Mouse (Mus musculus): ENCODE data around the gene Olfr1396.
"Not testable (repeated sequence)": the region's sequence is repeated elsewhere in the genome, so short reads cannot be mapped to it uniquely, and the experiment has no call there.

Olfr1396 gene

GRCm38 (mm10) chr11:49090551-49090950 lies 24.1 kb downstream of the Olfr1396 start:
- no peak for DNase-seq (ENCODE audit: inconsistent age in 2 of 2, low spot score in 1 of 2)

GRCm38 (mm10) chr11:49089735-49090507 lies 24.8 kb downstream of the Olfr1396 start:
- peak in 1 of 2 experiments; percentile 58 for DNase-seq (ENCODE audit: inconsistent age in 2 of 2, low spot score in 1 of 2)

DNA sequence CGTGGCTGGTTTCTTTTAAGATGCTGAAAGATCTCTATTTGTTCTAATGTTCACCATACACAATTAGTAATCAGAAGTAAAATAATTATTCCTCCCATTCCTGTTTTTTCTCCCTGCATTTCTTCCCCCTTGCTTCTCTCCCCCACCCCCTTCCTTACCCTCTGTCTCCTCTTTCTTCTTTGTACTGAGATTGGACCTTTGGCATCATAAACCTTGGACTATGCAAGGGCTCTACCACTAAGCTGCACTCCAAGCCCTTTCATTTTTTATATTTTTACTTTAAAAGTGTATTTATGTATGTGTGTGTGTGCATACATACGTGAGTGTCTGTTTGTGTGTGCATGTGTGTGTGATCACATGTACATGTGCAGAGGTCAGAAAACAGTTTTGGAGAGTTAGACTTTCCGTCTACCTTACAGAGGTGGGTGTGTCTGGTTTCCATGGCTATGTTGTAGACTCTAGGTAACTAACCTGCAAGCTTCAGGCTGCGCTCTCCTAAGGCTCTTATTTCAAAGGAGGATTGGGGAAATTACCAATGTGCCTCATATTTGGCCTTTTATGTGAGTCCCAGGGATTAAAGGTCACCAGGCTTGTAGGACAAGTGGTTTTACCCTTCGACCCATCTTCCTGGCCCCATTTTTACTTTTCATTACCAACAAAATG lies 25.6 kb downstream of the Olfr1396 start:
- DNase-seq (ENCODE audit: inconsistent age in 2 of 2, low spot score in 1 of 2) = no peak

DNA sequence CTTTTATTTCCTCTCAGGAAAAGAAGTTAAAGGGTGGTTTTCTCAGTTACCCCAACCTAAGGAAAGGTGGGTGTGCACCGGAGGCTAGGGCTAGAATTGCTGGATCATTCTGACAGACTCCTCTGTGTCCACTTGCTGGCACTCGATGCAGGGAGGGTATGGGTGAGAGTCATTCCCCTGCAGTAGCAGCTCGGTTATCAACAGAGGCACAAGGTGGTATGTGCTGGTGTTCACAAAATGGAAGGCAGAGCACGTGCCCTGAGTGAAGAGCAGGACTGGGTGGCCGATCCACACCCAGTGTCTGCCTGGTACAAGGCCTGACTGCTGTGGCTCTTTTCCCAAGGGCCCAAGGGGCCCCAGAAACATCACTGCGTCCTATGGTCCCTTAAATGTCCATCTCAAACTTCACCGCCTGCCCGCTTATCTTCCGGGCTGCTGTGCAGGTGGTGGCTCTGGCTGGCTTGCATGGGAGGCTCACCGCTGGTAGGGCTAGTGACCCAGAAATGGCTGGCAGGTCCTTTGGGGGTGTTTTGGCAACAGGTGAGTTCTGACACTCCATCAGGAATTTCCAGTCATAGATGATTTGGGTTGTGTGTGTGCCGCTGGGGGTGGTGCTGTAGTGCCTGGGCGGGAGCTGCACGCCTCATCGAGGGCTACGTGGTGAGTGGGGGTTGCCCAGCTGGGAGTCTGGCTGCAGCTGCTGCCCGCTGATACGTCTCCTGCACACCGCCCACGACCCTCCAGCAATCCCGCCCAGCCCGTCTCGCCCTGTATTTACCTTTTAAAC lies 26.7 kb downstream of the Olfr1396 start:
- peak in 1 of 2 experiments; percentile 35 for DNase-seq (ENCODE audit: inconsistent age in 2 of 2, low spot score in 1 of 2)

DNA sequence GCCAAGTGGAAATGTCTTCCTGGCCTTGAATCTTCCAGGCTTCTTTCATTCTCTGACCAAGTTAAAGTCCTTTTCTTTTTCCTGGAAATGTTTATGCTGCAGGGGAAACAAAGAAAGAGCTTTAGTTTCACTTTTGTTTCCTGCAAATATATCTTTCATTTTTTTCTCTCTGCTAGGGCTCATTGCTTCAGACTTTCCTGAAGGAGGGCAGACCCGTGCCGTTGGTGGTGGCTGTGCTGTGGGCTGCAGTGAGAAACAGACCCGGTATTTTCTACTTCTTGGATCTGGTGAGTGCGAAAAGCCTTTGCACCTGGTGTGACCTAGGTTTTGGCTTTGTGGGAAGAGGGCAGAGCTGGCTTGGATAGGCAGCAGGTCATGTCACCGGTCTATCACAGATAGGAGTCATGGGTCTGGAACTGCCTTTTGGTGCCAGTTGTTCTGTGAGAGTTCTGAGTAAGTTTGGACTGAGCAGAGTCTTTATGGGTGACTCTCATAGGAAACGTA lies 27.8 kb downstream of the Olfr1396 start:
- DNase-seq (ENCODE audit: inconsistent age in 2 of 2, low spot score in 1 of 2) = peak in 1 of 2 experiments; percentile 58

DNA sequence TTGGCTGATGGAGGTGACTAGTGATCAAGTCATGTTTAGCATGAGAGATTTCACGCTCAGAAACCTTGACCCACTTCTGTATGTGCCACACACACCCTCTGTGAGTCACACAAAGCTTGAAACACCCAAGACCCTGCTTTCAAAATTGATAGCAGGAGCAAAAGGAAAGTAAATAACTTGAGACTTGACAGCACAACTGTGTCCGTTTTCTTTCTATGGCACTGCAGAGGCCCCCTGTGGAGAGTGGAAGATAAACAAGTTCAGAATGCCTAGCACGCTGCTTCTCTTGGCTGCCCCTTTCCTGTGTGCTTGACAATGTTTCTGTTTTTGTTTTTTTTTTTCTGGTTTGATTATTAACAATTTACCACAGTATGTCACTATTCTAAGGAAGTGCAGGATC lies 29.8 kb downstream of the Olfr1396 start:
- peak in 1 of 2 experiments; percentile 75 for DNase-seq (ENCODE audit: inconsistent age in 2 of 2, low spot score in 1 of 2)

- DNase-seq (ENCODE audit: inconsistent age in 2 of 2, low spot score in 1 of 2) = no peak
These were observed 30.3 kb downstream of the Olfr1396 start for GRCm38 (mm10) chr11:49084385-49084784.

GRCm38 (mm10) chr11:49083808-49084207 lies 30.9 kb downstream of the Olfr1396 start:
- DNase-seq (ENCODE audit: inconsistent age in 2 of 2, low spot score in 1 of 2) = no peak

DNA sequence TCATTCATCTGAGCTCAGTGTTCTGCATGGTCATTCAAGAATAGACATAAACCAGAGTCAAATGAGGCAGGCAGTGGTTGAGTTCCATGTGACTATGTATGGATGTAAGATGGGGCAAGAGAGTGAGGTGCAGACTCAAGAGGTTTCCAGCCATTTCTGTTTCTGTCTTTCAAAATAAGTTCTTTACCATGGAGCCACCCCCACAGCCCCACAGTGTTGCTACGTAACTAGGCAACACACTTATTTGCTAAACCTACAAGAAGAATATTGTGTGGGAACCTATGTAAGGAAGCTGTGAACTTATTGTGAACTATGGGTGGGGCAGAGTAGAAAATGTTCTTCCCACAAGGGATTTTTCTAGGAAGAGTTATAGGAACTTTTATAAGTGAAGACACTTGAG lies 31.5 kb downstream of the Olfr1396 start:
- no peak for DNase-seq (ENCODE audit: inconsistent age in 2 of 2, low spot score in 1 of 2)

DNA sequence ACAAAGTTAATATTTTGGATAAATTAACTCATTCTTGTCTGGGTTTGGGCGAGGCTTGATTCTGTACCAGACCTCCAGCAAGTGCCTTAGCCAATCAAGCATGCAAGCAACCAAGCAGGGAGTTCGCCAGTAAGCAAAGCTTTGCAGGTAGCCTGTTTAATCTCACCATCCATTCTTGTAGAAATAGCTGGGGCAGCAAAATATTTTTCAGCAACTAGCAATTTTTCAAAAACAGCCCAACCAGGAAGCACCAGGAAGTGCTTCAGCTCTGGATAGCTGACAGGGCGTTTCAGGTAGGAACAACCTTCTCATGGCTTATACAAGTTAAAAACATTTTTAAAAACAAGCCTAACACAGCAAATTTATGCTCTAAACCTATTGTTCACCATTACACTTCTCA lies 32.8 kb downstream of the Olfr1396 start:
- DNase-seq (ENCODE audit: inconsistent age in 2 of 2, low spot score in 1 of 2) = no peak

- peak in 1 of 2 experiments; percentile 57 for DNase-seq (ENCODE audit: inconsistent age in 2 of 2, low spot score in 1 of 2)
These were observed 33.3 kb downstream of the Olfr1396 start for GRCm38 (mm10) chr11:49081356-49081755.

DNA sequence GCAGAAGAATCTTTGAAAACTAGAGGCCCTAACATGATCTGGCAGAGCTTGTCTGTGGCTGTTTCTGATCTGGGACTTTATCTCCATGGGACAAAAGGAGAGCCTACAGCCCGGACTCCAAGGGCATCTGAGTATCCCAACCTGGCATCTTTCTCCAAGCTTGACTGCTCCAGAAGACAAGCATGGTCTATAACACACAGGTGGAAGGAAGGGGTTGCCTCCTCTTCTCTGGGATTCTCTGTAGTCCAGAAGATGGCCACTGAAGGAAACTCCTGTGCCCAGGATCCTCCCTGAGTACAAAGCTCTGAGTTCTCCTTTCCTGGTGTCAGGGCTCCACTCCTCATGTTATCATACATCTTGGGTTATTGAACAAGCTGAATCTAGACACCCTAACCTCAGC lies 34.0 kb downstream of the Olfr1396 start:
- DNase-seq (ENCODE audit: inconsistent age in 2 of 2, low spot score in 1 of 2) = peak in 1 of 2 experiments; percentile 37

GRCm38 (mm10) chr11:49078719-49079118 lies 36.0 kb downstream of the Olfr1396 start:
- no peak for DNase-seq (ENCODE audit: inconsistent age in 2 of 2, low spot score in 1 of 2)

GRCm38 (mm10) chr11:49077012-49077411 lies 37.7 kb downstream of the Olfr1396 start:
- no peak for DNase-seq (ENCODE audit: inconsistent age in 2 of 2, low spot score in 1 of 2)

- DNase-seq (ENCODE audit: inconsistent age in 2 of 2, low spot score in 1 of 2) = peak; percentile 24 to 59
These were observed 38.5 kb downstream of the Olfr1396 start, which contains the start of gene Ifi47 for GRCm38 (mm10) chr11:49076001-49076757. Gene Ifi47 (plus strand): TSS chr11:49076587.

DNA sequence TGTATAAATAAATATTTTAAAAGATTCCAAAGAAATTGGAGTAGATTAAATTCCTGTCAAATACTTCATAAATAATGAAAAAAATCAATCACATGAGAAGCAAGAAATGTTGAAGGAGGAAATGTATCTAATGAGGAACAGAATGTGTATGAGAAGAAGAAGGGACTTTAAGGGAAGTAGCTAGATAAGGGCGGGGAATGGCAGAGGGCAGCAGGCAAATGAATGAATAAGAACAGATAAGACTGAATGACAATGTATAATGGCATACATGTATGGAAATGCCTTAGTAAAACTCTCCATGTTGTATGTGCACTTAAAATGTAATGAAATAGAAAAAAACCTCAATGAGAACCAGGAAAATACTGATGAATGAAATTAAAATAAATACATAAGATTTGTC lies 46.3 kb downstream of the Olfr1396 start:
- DNase-seq (ENCODE audit: inconsistent age in 2 of 2, low spot score in 1 of 2) = no peak

DNA sequence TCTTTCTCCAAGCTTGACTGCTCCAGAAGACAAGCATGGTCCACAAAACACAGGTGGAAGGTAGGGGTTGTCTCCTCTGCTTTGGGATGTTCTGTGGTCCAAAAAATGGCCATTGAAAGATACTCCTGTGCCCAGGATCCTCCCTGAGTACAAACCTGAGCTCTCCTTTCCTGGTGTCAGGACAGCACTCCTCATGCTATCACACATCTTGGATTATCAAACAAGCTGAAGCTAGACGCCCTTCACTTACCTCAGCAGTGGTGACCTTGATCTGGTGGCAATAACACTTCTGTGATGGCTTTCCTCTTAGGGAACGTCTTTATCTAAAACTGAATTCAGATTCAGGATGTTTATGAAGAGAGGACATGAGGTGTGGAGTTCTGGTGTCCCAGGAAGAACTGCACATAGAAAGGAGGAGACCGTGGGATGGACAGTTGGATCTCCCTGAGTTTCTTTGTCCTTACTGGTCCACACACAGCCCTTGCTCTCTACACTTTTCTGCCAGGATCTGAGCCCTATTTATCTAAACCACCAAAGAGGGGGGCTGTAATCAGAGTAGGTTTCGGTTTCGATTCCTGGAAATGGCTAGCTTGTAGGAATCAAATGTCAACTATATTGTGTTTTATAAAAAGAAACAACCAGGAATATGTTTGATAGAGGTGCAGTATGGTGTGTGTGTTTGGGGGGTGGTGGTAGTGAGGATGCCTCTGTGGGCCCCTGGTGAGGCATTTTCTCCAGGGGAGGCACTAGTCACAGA lies 50.8 kb downstream of the Olfr1396 start, which contains the start of gene Tgtp2:
Tgtp2 (minus strand) TSS at position 494 of the 757 bp plus-strand sequence.
- peak in 1 of 2 experiments; percentile 52 for DNase-seq (ENCODE audit: inconsistent age in 2 of 2, low spot score in 1 of 2)

DNA sequence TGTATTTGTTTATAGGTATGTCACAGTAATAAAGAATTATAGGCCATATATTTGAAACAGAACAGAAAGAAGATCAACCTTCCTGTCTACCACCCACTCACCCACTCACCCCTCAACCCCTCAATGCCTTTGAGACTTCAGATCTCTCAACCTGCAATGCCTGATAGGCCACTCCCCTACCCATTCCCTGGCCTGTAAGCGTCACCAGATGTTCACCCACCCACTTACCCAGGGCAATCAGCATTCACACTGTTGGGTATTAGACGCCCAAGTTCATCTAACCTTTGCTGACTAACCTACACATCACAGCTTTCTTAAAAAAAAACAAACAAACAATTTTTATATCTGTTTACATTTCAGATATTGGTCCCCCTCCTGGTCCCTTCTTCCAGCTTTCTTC lies 52.8 kb downstream of the Olfr1396 start:
- not testable (repeated sequence) for DNase-seq (ENCODE audit: inconsistent age in 2 of 2, low spot score in 1 of 2)

DNA sequence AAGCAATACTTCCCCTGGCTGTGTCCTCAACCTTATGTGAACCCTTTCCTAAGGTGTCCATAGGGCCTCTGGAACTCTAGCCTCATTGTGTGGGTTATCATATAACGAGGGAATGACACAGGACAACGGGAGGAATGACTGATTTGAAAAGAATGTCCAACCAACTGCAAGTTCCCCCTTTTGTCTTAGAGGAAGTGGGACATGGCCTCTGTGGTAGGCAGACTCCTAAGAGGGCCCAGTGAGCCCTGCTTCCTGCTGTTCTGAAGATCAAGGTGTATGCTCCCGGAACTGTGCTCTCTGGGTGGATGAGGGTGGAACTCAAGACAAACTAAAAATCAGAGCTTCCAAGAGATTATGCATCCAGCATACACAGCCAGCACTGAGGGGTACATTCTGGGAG lies 54.6 kb downstream of the Olfr1396 start:
- not testable (repeated sequence) for DNase-seq (ENCODE audit: inconsistent age in 2 of 2, low spot score in 1 of 2)

Measured in adrenal gland, adult (tissue).